Mouse (Mus musculus): ENCODE results near the gene Fgfr2. TPM values are rescaled to one million over a fixed set of nuclear protein-coding genes. Genes with fewer than 3 reads are reported as not detected.

Fgfr2 gene
- total RNA-seq, 2 experiments from 2014 or later, result 47.6 to 49.5 TPM

DNA sequence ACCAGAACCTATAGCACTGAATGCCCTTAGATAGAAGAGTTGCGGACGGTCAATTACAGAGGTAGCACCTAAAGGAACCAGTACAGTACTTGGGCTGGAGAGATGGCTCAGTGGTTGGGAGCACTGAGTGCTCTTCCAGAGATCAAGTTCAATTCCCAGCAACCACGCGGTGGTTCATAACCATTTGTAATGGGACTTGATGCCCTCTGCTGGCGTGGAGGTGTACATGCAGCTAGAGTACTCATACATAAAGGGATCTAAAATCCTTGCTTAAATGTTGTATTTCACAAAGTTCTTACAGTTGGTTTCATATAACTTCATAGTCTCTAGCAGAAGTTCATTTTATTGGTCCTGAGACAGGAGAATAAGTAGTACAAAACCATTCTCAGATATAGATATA, 10.4 kb upstream of the Fgfr2 start:
- peak; percentile 68 for TF ChIP-seq CTCF (conservative IDR thresholded peaks at IDR 0.05)
- DNase-seq (ENCODE audit: low spot score in 2 of 2), result no peak
- no peak overlapping the region for H3K4me3 ChIP-seq
- H3K27ac ChIP-seq, result no peak overlapping the region

- no peak overlapping the region for H3K27ac ChIP-seq
- TF ChIP-seq CTCF (conservative IDR thresholded peaks at IDR 0.05), result no peak
- DNase-seq (ENCODE audit: low spot score in 2 of 2), result no peak
- H3K4me3 ChIP-seq, result no peak overlapping the region
Observed at GRCm38 (mm10) chr7:133132702-133133101, 9.6 kb upstream of the Fgfr2 start.

DNA sequence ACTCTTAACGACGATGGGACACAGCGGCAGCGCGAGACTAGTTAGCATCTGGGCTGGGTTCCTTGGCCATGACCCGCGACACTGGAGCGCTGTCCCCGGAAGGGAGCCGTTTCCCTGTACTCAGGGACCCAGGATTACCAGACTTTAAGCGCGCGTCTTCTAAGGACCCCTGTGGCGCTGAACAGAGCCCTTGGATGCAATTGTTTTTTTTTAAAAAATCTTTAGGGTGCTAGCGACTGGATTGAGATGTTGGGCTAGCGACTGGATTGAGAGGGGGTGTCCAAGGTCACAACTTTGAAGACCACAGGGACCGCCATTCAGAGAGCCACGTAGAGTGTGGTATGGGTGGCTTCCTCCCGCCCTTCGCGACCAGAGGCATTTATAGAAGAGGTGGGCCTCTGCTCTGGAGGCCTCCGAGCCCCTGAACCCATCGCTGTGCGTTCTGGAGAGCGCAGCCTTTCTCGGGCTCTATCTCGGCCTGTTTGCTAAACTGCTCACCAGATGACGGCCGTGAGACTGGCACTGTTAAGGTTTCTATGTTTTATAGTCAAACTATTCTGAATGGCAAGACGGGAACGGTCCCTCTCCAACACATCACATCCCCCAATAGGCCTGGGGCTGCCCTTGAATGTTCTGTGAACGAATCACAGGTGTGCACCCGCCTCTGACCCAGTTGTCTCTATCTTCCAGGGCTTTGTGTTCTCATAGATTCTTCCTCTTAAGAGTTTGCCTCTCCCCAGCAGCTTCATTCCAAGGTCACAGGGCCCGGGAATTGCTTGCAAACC, 1.7 kb upstream of the Fgfr2 start:
- Histone ChIP-seq H3K27ac (peak overlapping the region; percentile 91; the same call in 1 of the 2 replicates), H3K4me3 (peak overlapping the region; percentile 85)
- DNase-seq (ENCODE audit: low spot score in 2 of 2), result no peak
- no peak for TF ChIP-seq CTCF (conservative IDR thresholded peaks at IDR 0.05)

GRCm38 (mm10) chr7:133123999-133124700, 1.0 kb upstream of the Fgfr2 start, which contains the start of gene Ctbp2:
Gene Ctbp2 (minus strand): TSS chr7:133124354.
- TF ChIP-seq CTCF (conservative IDR thresholded peaks at IDR 0.05), result peak; percentile 74
- peak within 1 kb of the TSS; percentile 85 for H3K4me3 ChIP-seq
- peak; percentile 37 to 48 for DNase-seq (ENCODE audit: low spot score in 2 of 2)
- peak within 1 kb of the TSS; percentile 91 for H3K27ac ChIP-seq

GRCm38 (mm10) chr7:133122379-133123243, 539 bp downstream of the Fgfr2 start:
- TF ChIP-seq CTCF (conservative IDR thresholded peaks at IDR 0.05), result no peak
- Histone ChIP-seq H3K4me3 (peak overlapping the region; percentile 85), H3K27ac (peak overlapping the region; percentile 91)
- peak in 1 of 2 experiments; percentile 30 for DNase-seq (ENCODE audit: low spot score in 2 of 2)

DNA sequence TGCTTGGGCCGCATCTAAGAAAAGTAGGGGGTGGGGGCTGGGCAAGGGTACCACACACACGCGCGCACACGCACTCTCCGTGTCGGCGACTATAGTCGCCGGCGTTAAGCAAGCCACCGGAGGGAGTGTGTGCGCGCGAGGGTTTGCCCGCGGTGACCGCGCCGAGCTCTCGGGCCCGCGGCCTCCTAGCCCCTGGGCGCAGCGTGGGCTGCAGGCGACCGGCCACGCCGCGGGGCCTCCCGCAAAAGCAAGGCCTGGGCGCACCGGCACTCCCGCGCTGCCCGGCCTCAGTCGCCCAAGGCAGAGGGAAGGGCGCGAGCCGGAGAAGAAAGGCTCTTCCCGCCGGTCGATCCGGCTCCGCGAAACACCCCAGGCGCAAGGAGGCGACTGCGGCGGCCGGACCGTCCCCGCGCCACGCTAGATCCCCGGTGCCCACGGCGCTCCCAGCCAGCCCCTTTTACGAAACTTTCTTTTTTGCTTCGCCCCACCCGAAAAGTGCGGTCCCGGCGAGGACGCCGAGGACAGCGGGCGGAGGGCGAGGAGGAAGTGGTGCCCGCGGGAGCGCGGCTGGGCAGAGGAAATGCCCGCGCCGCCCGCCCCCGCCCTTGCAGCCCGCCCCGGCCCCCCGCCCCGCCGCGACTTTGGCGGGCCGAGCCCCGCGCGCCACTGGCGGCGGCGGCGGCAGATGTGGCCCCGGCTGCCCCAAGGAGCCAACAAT, 1.3 kb downstream of the Fgfr2 start:
- 0 out of 2 replicates have a peak, but pooled peaks have one; percentile 14 for TF ChIP-seq CTCF (conservative IDR thresholded peaks at IDR 0.05)
- no peak for DNase-seq (ENCODE audit: low spot score in 2 of 2)
- H3K4me3 ChIP-seq, result peak overlapping the region; percentile 85
- H3K27ac ChIP-seq, result peak overlapping the region; percentile 91

DNA sequence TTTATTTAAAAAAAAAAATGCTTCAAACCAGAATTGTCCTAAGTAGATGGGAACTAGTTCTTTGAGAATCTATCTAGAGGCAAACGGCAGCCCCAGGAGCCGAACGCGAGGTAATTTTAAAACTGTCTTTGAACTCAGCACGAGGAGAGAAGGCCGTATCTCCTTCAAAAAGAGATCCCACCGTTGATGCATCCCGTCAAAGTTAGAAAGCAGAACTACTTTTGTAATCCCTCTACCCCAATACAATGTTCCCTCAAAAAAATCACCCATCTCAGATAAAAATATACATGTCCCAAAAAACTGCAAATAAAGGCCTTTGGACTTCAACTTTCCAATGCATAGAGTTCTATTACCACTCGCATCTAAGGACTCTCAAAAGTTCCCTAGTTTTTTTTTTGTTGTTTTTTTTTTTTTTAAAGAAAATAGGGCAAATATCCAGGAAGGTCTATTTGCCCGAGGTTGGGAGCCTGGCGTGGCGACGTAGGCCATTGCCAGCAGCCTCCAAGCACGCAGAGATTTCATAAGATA, 2.0 kb downstream of the Fgfr2 start:
- DNase-seq (ENCODE audit: low spot score in 2 of 2), result no peak
- no peak for TF ChIP-seq CTCF (conservative IDR thresholded peaks at IDR 0.05)
- H3K4me3 ChIP-seq, result peak overlapping the region; percentile 85
- H3K27ac ChIP-seq, result peak overlapping the region; percentile 91

- TF ChIP-seq CTCF (conservative IDR thresholded peaks at IDR 0.05), result no peak
- no peak overlapping the region for H3K27ac ChIP-seq
Observed at GRCm38 (mm10) chr7:133120221-133120751, 2.9 kb downstream of the Fgfr2 start.

GRCm38 (mm10) chr7:133117815-133118214, 5.3 kb downstream of the Fgfr2 start:
- TF ChIP-seq CTCF (conservative IDR thresholded peaks at IDR 0.05), result no peak

More at GRCm38 (mm10) chr7:133120221-133120751, 2.9 kb downstream of the Fgfr2 start:
- DNase-seq (ENCODE audit: low spot score in 2 of 2), result no peak
- H3K4me3 ChIP-seq, result no peak overlapping the region

DNA sequence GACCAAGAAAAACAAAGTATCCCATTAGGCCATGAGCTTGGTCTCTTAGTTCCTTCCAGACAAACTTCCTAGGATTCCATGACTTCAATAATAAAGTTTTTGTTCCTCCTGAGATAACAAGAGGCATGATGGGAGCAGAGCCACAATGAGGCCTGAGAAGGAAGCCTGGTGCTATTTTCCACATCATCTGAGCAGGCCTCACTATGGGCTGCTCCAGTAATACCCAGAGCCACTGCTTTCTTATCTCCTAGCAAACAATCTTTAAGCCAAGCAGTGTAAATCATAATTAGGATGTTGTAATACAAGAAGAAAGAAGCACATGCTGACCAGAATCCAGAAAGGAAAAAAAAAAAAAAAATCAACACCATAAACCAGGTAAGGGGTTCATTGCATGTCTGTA, 6.6 kb downstream of the Fgfr2 start:
- TF ChIP-seq CTCF (conservative IDR thresholded peaks at IDR 0.05), result no peak
- H3K4me3 ChIP-seq, result no peak overlapping the region
- no peak overlapping the region for H3K27ac ChIP-seq
- no peak for DNase-seq (ENCODE audit: low spot score in 2 of 2)

More at GRCm38 (mm10) chr7:133117815-133118214, 5.3 kb downstream of the Fgfr2 start:
- Histone ChIP-seq H3K4me3 (no peak overlapping the region), H3K27ac (no peak overlapping the region)
- no peak for DNase-seq (ENCODE audit: low spot score in 2 of 2)

GRCm38 (mm10) chr7:133115886-133116285, 7.3 kb downstream of the Fgfr2 start:
- H3K4me3 ChIP-seq, result peak overlapping the region; percentile 18; the same call in 1 of the 2 replicates
- H3K27ac ChIP-seq, result no peak overlapping the region
- no peak for TF ChIP-seq CTCF (conservative IDR thresholded peaks at IDR 0.05)
- no peak for DNase-seq (ENCODE audit: low spot score in 2 of 2)
